Comparison of ENCODE assay signal across 13 mouse cellular contexts in the genomic region with DNA sequence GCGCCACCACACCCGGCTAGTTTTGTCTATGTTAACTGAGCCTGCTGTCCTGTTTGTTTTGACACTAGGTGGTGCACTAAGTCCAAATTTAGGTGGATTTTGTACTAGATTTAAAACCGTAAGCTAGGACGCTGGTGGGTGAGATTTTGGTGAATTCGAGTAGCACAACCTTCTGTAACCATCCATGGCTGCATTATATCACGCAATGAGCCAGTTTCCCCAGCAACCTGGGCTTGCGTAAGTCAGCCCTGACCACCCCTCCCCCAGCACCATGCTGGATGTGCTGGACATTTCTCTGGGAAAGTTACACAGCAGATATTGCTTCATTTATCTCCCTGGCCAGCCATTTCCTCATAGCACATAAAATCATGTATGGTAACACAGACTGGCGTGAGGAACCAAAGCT. TPM values are rescaled to one million over a fixed set of nuclear protein-coding genes. Genes with fewer than 3 reads are reported as not detected.
DNase-seq lines count a peak whose midpoint lies in the region; ATAC-seq and TF ChIP-seq lines count a peak whose summit lies in the region.
"Had no signal": no experiment of that assay in that cellular context is flagged by ENCODE, and none has a peak within 500 bp of the region (broad histone marks: within the 10 kb centered on the region; RNA-seq: fewer than 3 reads in every experiment).

No protein-coding gene starts in this region.

- TF ChIP-seq CTCF in midbrain, postnatal 0 days (IDR thresholded peaks at IDR 0.05): peak; percentile 37; the same call in 1 of the 2 replicates

- H3K36me3 ChIP-seq in forebrain, embryonic 14.5 days (ENCODE audit: control insufficient read depth, insufficient read depth, low read length): no peaks in the 10 kb centered on the region
- no peaks in the 10 kb centered on the region for H3K36me3 ChIP-seq in forebrain, embryonic 16.5 days (ENCODE audit: control insufficient read depth, insufficient read depth)
- H3K36me3 ChIP-seq in midbrain, postnatal 0 days (ENCODE audit: insufficient read depth, low read length): no peaks in the 10 kb centered on the region
- H3K36me3 ChIP-seq in midbrain, embryonic 13.5 days: no peaks in the 10 kb centered on the region
- no peaks in the 10 kb centered on the region for H3K36me3 ChIP-seq in liver, embryonic 13.5 days
- H3K36me3 ChIP-seq: lung, embryonic 15.5 days; neural tube, embryonic 15.5 days had no signal

- H3K27me3 ChIP-seq in forebrain, embryonic 14.5 days (replicated peaks; ENCODE audit: control insufficient read depth, insufficient read depth, low read length): no peaks in the 10 kb centered on the region
- no peaks in the 10 kb centered on the region for H3K27me3 ChIP-seq in forebrain, embryonic 16.5 days (replicated peaks; ENCODE audit: control insufficient read depth, insufficient read depth, low read length)
- H3K27me3 ChIP-seq in midbrain, postnatal 0 days (ENCODE audit: insufficient read depth, low read length): no peaks in the 10 kb centered on the region
- H3K27me3 ChIP-seq in midbrain, embryonic 13.5 days: no peaks in the 10 kb centered on the region
- no peaks in the 10 kb centered on the region for H3K27me3 ChIP-seq in liver, embryonic 13.5 days
- H3K27me3 ChIP-seq: lung, embryonic 15.5 days; neural tube, embryonic 15.5 days had no signal

- H3K4me2 ChIP-seq in forebrain, embryonic 14.5 days (ENCODE audit: low read length): no peak overlapping the region
- no peak overlapping the region for H3K4me2 ChIP-seq in forebrain, embryonic 16.5 days (ENCODE audit: low read length)
- H3K4me2 ChIP-seq in midbrain, postnatal 0 days (ENCODE audit: low read depth, low read length, poor library complexity, severe bottlenecking): no peak overlapping the region
- H3K4me2 ChIP-seq in midbrain, embryonic 13.5 days (replicated peaks): no peak overlapping the region
- no peak overlapping the region for H3K4me2 ChIP-seq in liver, embryonic 13.5 days
- H3K4me2 ChIP-seq: lung, embryonic 15.5 days; neural tube, embryonic 15.5 days had no signal

- intact Hi-C loops in heart, postnatal 10 days (cut with DNase I): no loop called here

- no peak for ATAC-seq in forebrain, embryonic 14.5 days
- no peak for ATAC-seq in forebrain, embryonic 16.5 days
- ATAC-seq in midbrain, postnatal 0 days (ENCODE audit: low FRiP score): no peak
- ATAC-seq in midbrain, embryonic 13.5 days: no peak
- ATAC-seq in liver, embryonic 13.5 days (ENCODE audit: low read depth): peak; percentile 62; the same call in 1 of the 2 replicates
- ATAC-seq in monocyte, adult 5-6 weeks (replicated peaks; ENCODE audit: insufficient number of reproducible peaks, low FRiP score, low TSS enrichment, poor library complexity, severe bottlenecking): 0 out of 2 replicates have a peak, but pooled peaks have one; percentile 53

- no peak overlapping the region for H3K4me3 ChIP-seq in forebrain, embryonic 14.5 days (ENCODE audit: low read depth, low read length)
- H3K4me3 ChIP-seq in forebrain, embryonic 16.5 days (replicated peaks; ENCODE audit: low read length): no peak overlapping the region
- H3K4me3 ChIP-seq in midbrain, postnatal 0 days (ENCODE audit: low read depth, low read length): no peak overlapping the region
- no peak overlapping the region for H3K4me3 ChIP-seq in midbrain, embryonic 13.5 days (replicated peaks)
- H3K4me3 ChIP-seq in liver, embryonic 13.5 days (replicated peaks): no peak overlapping the region
- H3K4me3 ChIP-seq: lung, embryonic 15.5 days; neural tube, embryonic 15.5 days had no signal

- H3K9ac ChIP-seq in forebrain, embryonic 14.5 days (ENCODE audit: low read length): no peak overlapping the region
- no peak overlapping the region for H3K9ac ChIP-seq in forebrain, embryonic 16.5 days (replicated peaks; ENCODE audit: low read depth, low read length)
- H3K9ac ChIP-seq in midbrain, postnatal 0 days (replicated peaks; ENCODE audit: low read length, poor library complexity, severe bottlenecking): no peak overlapping the region
- no peak overlapping the region for H3K9ac ChIP-seq in midbrain, embryonic 13.5 days (replicated peaks)
- no peak overlapping the region for H3K9ac ChIP-seq in liver, embryonic 13.5 days
- H3K9ac ChIP-seq: lung, embryonic 15.5 days; neural tube, embryonic 15.5 days had no signal

- H3K4me1 ChIP-seq in forebrain, embryonic 14.5 days (ENCODE audit: control insufficient read depth, insufficient read depth, low read length): no peaks in the 10 kb centered on the region
- H3K4me1 ChIP-seq in forebrain, embryonic 16.5 days (replicated peaks; ENCODE audit: control insufficient read depth, insufficient read depth, low read length): no peaks in the 10 kb centered on the region
- no peaks in the 10 kb centered on the region for H3K4me1 ChIP-seq in midbrain, postnatal 0 days (ENCODE audit: insufficient read depth, low read length)
- H3K4me1 ChIP-seq in midbrain, embryonic 13.5 days (replicated peaks): no peaks in the 10 kb centered on the region
- H3K4me1 ChIP-seq in liver, embryonic 13.5 days (replicated peaks): no peaks in the 10 kb centered on the region
- H3K4me1 ChIP-seq: lung, embryonic 15.5 days; neural tube, embryonic 15.5 days had no signal

- no peaks in the 10 kb centered on the region for H3K9me3 ChIP-seq in forebrain, embryonic 14.5 days (replicated peaks; ENCODE audit: control insufficient read depth, low read length)
- no peaks in the 10 kb centered on the region for H3K9me3 ChIP-seq in forebrain, embryonic 16.5 days (ENCODE audit: control insufficient read depth, low read length)
- H3K9me3 ChIP-seq in midbrain, postnatal 0 days (ENCODE audit: low read length): no peaks in the 10 kb centered on the region
- H3K9me3 ChIP-seq in midbrain, embryonic 13.5 days: no peaks in the 10 kb centered on the region
- H3K9me3 ChIP-seq in liver, embryonic 13.5 days (replicated peaks): no peaks in the 10 kb centered on the region
- H3K9me3 ChIP-seq: lung, embryonic 15.5 days; neural tube, embryonic 15.5 days had no signal

- H3K27ac ChIP-seq in forebrain, embryonic 14.5 days (ENCODE audit: low read depth, low read length): no peak overlapping the region
- H3K27ac ChIP-seq in forebrain, embryonic 16.5 days (ENCODE audit: low read length): no peak overlapping the region
- no peak overlapping the region for H3K27ac ChIP-seq in midbrain, postnatal 0 days (ENCODE audit: low read depth, low read length)
- no peak overlapping the region for H3K27ac ChIP-seq in midbrain, embryonic 13.5 days
- H3K27ac ChIP-seq in liver, embryonic 13.5 days: no peak overlapping the region
- H3K27ac ChIP-seq: lung, embryonic 15.5 days; neural tube, embryonic 15.5 days had no signal

- peak; percentile 3 for DNase-seq in forebrain, embryonic 14.5 days (ENCODE audit: low spot score)
- DNase-seq in midbrain, postnatal 0 days (ENCODE audit: low spot score): peak; percentile 12
- no peak for DNase-seq in liver, embryonic 13.5 days
- DNase-seq in retina, embryonic 14.5 days (ENCODE audit: low spot score): no peak
- DNase-seq in heart, postnatal 10 days: no peak

- 83% methylated on average over 8 of the region's 8 CpGs for WGBS in forebrain, embryonic 14.5 days
- 87% methylated on average over 8 of the region's 8 CpGs for WGBS in forebrain, embryonic 16.5 days
- WGBS in midbrain, postnatal 0 days: 80% methylated on average over 8 of the region's 8 CpGs
- 76% methylated on average over 8 of the region's 8 CpGs for WGBS in midbrain, embryonic 13.5 days
- WGBS in liver, embryonic 13.5 days (ENCODE audit: insufficient replicate concordance): 54% methylated on average over 8 of the region's 8 CpGs

RNA-seq across cellular contexts. Expression of gene Slc35a3, which starts 24.7 kb away (rescaled TPM):
- 4.6 and 5.6 TPM in 2 replicates for polyA plus RNA-seq in forebrain, embryonic 14.5 days (2014; fragmentation: Nextera tagmentation; extraction: Ambion mirVana)
- 8.1 and 8.3 TPM in 2 replicates for polyA plus RNA-seq in forebrain, embryonic 16.5 days (2015; fragmentation: Nextera tagmentation; extraction: Ambion mirVana)
- 18.9 and 23.9 TPM in 2 replicates for total RNA-seq in midbrain, postnatal 0 days (2014; rRNA removed)
- 5.4 and 6.2 TPM in 2 replicates for polyA plus RNA-seq in midbrain, postnatal 0 days (2015; fragmentation: Nextera tagmentation; extraction: Ambion mirVana)
- 6.3 and 7.2 TPM in 2 replicates for polyA plus RNA-seq in midbrain, embryonic 13.5 days (2015; fragmentation: Nextera tagmentation; extraction: Ambion mirVana)
- polyA plus RNA-seq in liver, embryonic 13.5 days (2015; fragmentation: Nextera tagmentation; extraction: Ambion mirVana): 7.9 and 10.3 TPM in 2 replicates
- total RNA-seq in monocyte, adult 5-6 weeks (2017): 59.2 to 79.8 TPM (median 73.4 TPM) in 3 replicates
- 10 to 100 TPM; 19.3 to 21.9 TPM for total RNA-seq in heart, postnatal 10 days (2021)

RNA-seq across cellular contexts. Expression of gene Gm43191, which starts 56.3 kb away (rescaled TPM):
- not detected in 2 replicates for polyA plus RNA-seq in forebrain, embryonic 14.5 days (2014; fragmentation: Nextera tagmentation; extraction: Ambion mirVana)
- not detected in 2 replicates for polyA plus RNA-seq in forebrain, embryonic 16.5 days (2015; fragmentation: Nextera tagmentation; extraction: Ambion mirVana)
- not detected in 2 replicates for total RNA-seq in midbrain, postnatal 0 days (2014; rRNA removed)
- not detected in 2 replicates for polyA plus RNA-seq in midbrain, postnatal 0 days (2015; fragmentation: Nextera tagmentation; extraction: Ambion mirVana)
- polyA plus RNA-seq in midbrain, embryonic 13.5 days (2015; fragmentation: Nextera tagmentation; extraction: Ambion mirVana): not detected in 2 replicates
- not detected in 2 replicates for polyA plus RNA-seq in liver, embryonic 13.5 days (2015; fragmentation: Nextera tagmentation; extraction: Ambion mirVana)
- total RNA-seq in monocyte, adult 5-6 weeks (2017): not detected in 3 replicates
- total RNA-seq in heart, postnatal 10 days (2021): 1 to 10 TPM in 1 of 2 experiments, not detected in 1; 1.6 TPM
- polyA plus RNA-seq: embryonic facial prominence, embryonic 11.5 days; large intestine, adult 2 months; lung, embryonic 15.5 days; neural tube, embryonic 15.5 days; spleen, adult 2 months had no signal

Comparison
In these comparisons a context has a peak if more than half of its experiments do, and no peak if none do; other contexts are left out.
1. ATAC-seq: peak in liver, embryonic 13.5 days (single experiment) and monocyte, adult 5-6 weeks (single experiment); none in forebrain, embryonic 14.5 days (single experiment), forebrain, embryonic 16.5 days (single experiment), midbrain, postnatal 0 days (single experiment) and midbrain, embryonic 13.5 days (single experiment).
2. DNase-seq: peak in forebrain, embryonic 14.5 days (single experiment) and midbrain, postnatal 0 days (single experiment); none in liver, embryonic 13.5 days (single experiment), retina, embryonic 14.5 days (single experiment) and heart, postnatal 10 days (0 of 2).